Mouse (Mus musculus) megakaryocyte, embryonic 14.5 days (primary cell): ENCODE measurements around the gene Ears2. TPM values are rescaled to one million over a fixed set of nuclear protein-coding genes. Genes with fewer than 3 reads are reported as not detected.
A peak's percentile ranks its signal among the peaks of the same experiment; 100 is the strongest.

ENCODE experiments used
- H3K27me3 ChIP-seq: replicated peaks from 2 replicates; pipeline ENCODE3; 2012; ENCODE audit warnings: inconsistent platforms
- H3K36me3 ChIP-seq: replicated peaks from 2 replicates; pipeline ENCODE3; 2012; ENCODE audit warnings: low read length, inconsistent platforms, mixed read lengths
- H3K4me1 ChIP-seq: 2 replicates; pipeline ENCODE4 v1.6.1; 2012; ENCODE audit warnings: inconsistent platforms
- H3K4me3 ChIP-seq: replicated peaks from 2 replicates; pipeline ENCODE3; 2012; ENCODE audit warnings: moderate library complexity, mild to moderate bottlenecking, inconsistent platforms
- H3K9me3 ChIP-seq: 2 replicates; pipeline ENCODE4 v1.6.1; 2012; ENCODE audit warnings: inconsistent platforms
- FLI1 ChIP-seq: IDR thresholded peaks from 2 replicates; pipeline ENCODE4 v1.6.1; 2012; ENCODE audit warnings: low read length, inconsistent platforms, mixed read lengths
- GATA1 ChIP-seq: IDR thresholded peaks from 3 replicates; pipeline ENCODE4 v1.6.1; 2012; ENCODE audit warnings: mixed read lengths, low read length, inconsistent platforms, borderline replicate concordance
- polyA plus RNA-seq: library from polyadenylated mRNA; stranded (reverse); fragments of >175 nt; gene quantifications from 2 replicates; pipeline ENCODE4 v1.2.3, GENCODE M21; 2012; ENCODE audit warnings: low replicate concordance; ENCODE audit not compliant: insufficient read depth

Ears2 gene
- polyA plus RNA-seq, 1 experiment = 8.1 TPM

DNA sequence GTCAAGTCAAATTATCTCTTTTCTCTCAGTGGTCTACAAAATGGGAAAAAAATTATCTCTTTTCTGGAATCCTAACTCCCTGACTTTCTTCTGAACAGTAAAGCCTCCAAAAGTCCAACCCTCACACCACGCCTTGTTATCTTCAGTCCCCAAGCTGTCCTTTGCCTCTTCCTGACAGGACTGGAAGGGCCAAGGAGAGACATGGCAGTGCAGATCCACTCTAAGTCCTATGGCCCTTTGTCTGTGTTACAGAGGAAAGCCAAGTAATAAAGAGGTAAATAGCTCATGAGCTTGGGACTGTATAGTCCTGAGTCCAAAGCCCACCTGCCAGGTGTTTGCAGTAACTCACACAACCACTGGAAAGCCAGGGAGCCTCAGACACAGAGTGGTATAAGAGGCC lies 21.4 kb downstream of the Ears2 start:
- Histone ChIP-seq H3K36me3 (peaks cover 52% of the 10 kb centered on the region), H3K4me1 (peaks cover 65% of the 10 kb centered on the region), H3K9me3 (no peaks in the 10 kb centered on the region), H3K4me3 (peak overlapping the region; percentile 75), H3K27me3 (no peaks in the 10 kb centered on the region)
- TF ChIP-seq FLI1 (no peak), GATA1 (no peak)

GRCm38 (mm10) chr7:122045181-122045634 lies 21.9 kb downstream of the Ears2 start:
- Histone ChIP-seq H3K9me3 (no peaks in the 10 kb centered on the region), H3K27me3 (no peaks in the 10 kb centered on the region), H3K36me3 (peaks cover 54% of the 10 kb centered on the region), H3K4me1 (peaks cover 65% of the 10 kb centered on the region), H3K4me3 (peak overlapping the region; percentile 83)
- TF ChIP-seq FLI1 = no peak
- TF ChIP-seq GATA1 = no peak

- Histone ChIP-seq H3K9me3 (no peaks in the 10 kb centered on the region), H3K4me1 (peaks cover 67% of the 10 kb centered on the region), H3K4me3 (no peak overlapping the region), H3K36me3 (peaks cover 62% of the 10 kb centered on the region), H3K27me3 (no peaks in the 10 kb centered on the region)
- TF ChIP-seq GATA1 = no peak
- TF ChIP-seq FLI1 = no peak
Observed at GRCm38 (mm10) chr7:122044106-122044505, 23.0 kb downstream of the Ears2 start.

GRCm38 (mm10) chr7:122034348-122034747 lies 32.7 kb downstream of the Ears2 start:
- H3K36me3 ChIP-seq = peaks cover 25% of the 10 kb centered on the region

GRCm38 (mm10) chr7:122033371-122033770 lies 33.7 kb downstream of the Ears2 start:
- H3K27me3 ChIP-seq = no peaks in the 10 kb centered on the region
- H3K4me1 ChIP-seq = peaks cover 59% of the 10 kb centered on the region
- H3K9me3 ChIP-seq = no peaks in the 10 kb centered on the region
- no peak overlapping the region for H3K4me3 ChIP-seq
- no peak for TF ChIP-seq GATA1
- no peak for TF ChIP-seq FLI1
- H3K36me3 ChIP-seq = peaks cover 15% of the 10 kb centered on the region

More at GRCm38 (mm10) chr7:122034348-122034747, 32.7 kb downstream of the Ears2 start:
- Histone ChIP-seq H3K27me3 (no peaks in the 10 kb centered on the region), H3K4me1 (peaks cover 49% of the 10 kb centered on the region), H3K9me3 (no peaks in the 10 kb centered on the region), H3K4me3 (no peak overlapping the region)
- TF ChIP-seq GATA1 = no peak

DNA sequence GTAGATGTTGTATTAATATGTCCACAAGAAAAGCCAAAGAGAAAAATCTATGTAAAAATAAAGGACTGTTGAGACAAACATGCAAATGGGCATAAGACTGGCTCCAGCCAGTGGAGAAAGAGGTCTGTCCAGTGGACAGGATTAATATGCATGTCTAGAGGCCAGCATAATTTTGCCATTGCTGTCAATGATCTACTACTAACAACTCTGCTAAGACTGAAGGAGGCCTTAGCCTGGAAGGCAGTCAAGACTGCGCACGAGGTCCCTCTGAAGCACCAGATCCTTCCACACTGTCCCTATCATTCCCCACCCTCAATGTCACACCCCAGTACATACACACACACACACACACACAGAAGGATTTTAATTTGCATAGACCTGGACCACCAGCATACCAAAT lies 44.9 kb downstream of the Ears2 start:
- Histone ChIP-seq H3K4me1 (peaks cover 55% of the 10 kb centered on the region), H3K4me3 (no peak overlapping the region), H3K27me3 (no peaks in the 10 kb centered on the region), H3K9me3 (no peaks in the 10 kb centered on the region), H3K36me3 (peaks cover 4% of the 10 kb centered on the region)
- no peak for TF ChIP-seq GATA1
- TF ChIP-seq FLI1 = no peak

GRCm38 (mm10) chr7:122020667-122021354 lies 46.3 kb downstream of the Ears2 start, which contains the start of gene Gga2:
Gene Gga2 (minus strand): TSS chr7:122021222.
- TF ChIP-seq GATA1 (no peak), FLI1 (no peak)
- H3K36me3 ChIP-seq = peaks cover 9% of the 10 kb centered on the region
- peak within 1 kb of the TSS; percentile 98 for H3K4me3 ChIP-seq
- H3K27me3 ChIP-seq = no peaks in the 10 kb centered on the region
- peaks cover 62% of the 10 kb centered on the region for H3K4me1 ChIP-seq
- no peaks in the 10 kb centered on the region for H3K9me3 ChIP-seq

GRCm38 (mm10) chr7:122020273-122020666 lies 46.8 kb downstream of the Ears2 start:
- Histone ChIP-seq H3K4me3 (peak overlapping the region; percentile 98), H3K4me1 (peaks cover 62% of the 10 kb centered on the region), H3K27me3 (no peaks in the 10 kb centered on the region), H3K36me3 (peaks cover 12% of the 10 kb centered on the region), H3K9me3 (no peaks in the 10 kb centered on the region)
- TF ChIP-seq FLI1 (no peak), GATA1 (no peak)

- Histone ChIP-seq H3K4me3 (peak overlapping the region; percentile 55), H3K4me1 (peaks cover 66% of the 10 kb centered on the region)
Observed at GRCm38 (mm10) chr7:122018978-122019377, 48.1 kb downstream of the Ears2 start.

GRCm38 (mm10) chr7:122018247-122018646 lies 48.8 kb downstream of the Ears2 start:
- Histone ChIP-seq H3K9me3 (no peaks in the 10 kb centered on the region), H3K36me3 (peaks cover 25% of the 10 kb centered on the region), H3K4me3 (peak overlapping the region; percentile 55), H3K27me3 (no peaks in the 10 kb centered on the region), H3K4me1 (peaks cover 69% of the 10 kb centered on the region)
- TF ChIP-seq FLI1 (no peak), GATA1 (no peak)

More at GRCm38 (mm10) chr7:122018978-122019377, 48.1 kb downstream of the Ears2 start:
- TF ChIP-seq GATA1 = no peak
- Histone ChIP-seq H3K36me3 (peaks cover 20% of the 10 kb centered on the region), H3K27me3 (no peaks in the 10 kb centered on the region), H3K9me3 (no peaks in the 10 kb centered on the region)
